16 mouse cellular contexts compared by ENCODE assay signal in the genomic region with DNA sequence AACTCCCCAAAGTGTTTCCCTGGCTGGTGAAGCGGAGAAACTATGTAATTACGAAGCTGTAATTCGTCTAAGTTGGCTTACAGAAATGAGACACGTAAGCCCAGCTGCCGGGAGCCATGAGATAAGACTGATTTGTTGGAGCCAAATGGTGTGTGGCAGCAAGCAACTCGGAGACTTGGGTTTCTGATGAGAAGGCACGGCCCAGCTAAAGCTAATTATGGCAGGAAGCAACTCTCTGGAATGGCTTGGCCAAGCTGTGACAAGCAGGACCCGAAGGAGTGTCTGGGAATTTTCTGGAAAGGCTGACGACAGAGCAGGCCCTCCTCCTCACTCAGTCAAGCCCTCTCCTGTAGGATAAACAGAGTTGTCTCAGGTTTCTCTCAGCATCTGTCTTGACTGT. TPM values are rescaled to one million over a fixed set of nuclear protein-coding genes. Genes with fewer than 3 reads are reported as not detected.
DNase-seq lines count a peak whose midpoint lies in the region; ATAC-seq and TF ChIP-seq lines count a peak whose summit lies in the region.
"Had no signal": no experiment of that assay in that cellular context is flagged by ENCODE, and none has a peak within 500 bp of the region (broad histone marks: within the 10 kb centered on the region; RNA-seq: fewer than 3 reads in every experiment).

No protein-coding gene starts in this region.

- no peak overlapping the region for H3K4me3 ChIP-seq in embryonic facial prominence, embryonic 11.5 days (ENCODE audit: low read depth, low read length)
- H3K4me3 ChIP-seq in embryonic facial prominence, embryonic 10.5 days: no peak overlapping the region
- no peak overlapping the region for H3K4me3 ChIP-seq in stomach, embryonic 15.5 days (replicated peaks)
- no peak overlapping the region for H3K4me3 ChIP-seq in stomach, postnatal 0 days (ENCODE audit: low read depth, low read length)
- H3K4me3 ChIP-seq in heart, postnatal 0 days (ENCODE audit: low read depth, low read length): no peak overlapping the region
- H3K4me3 ChIP-seq in midbrain, embryonic 10.5 days: no peak overlapping the region
- H3K4me3 ChIP-seq: intestine, embryonic 15.5 days; left cerebral cortex, adult 2 months; midbrain, embryonic 13.5 days had no signal

- TF ChIP-seq CTCF in stomach, postnatal 0 days (IDR thresholded peaks at IDR 0.05; ENCODE audit: low read depth): no peak
- TF ChIP-seq CTCF in heart, postnatal 0 days (IDR thresholded peaks at IDR 0.05; ENCODE audit: low read depth): no peak

- H3K4me2 ChIP-seq in embryonic facial prominence, embryonic 11.5 days (ENCODE audit: low read depth, low read length): no peak overlapping the region
- no peak overlapping the region for H3K4me2 ChIP-seq in stomach, embryonic 15.5 days
- no peak overlapping the region for H3K4me2 ChIP-seq in stomach, postnatal 0 days (replicated peaks; ENCODE audit: low read depth)
- no peak overlapping the region for H3K4me2 ChIP-seq in heart, postnatal 0 days (ENCODE audit: low read depth, low read length)
- H3K4me2 ChIP-seq: intestine, embryonic 15.5 days; midbrain, embryonic 13.5 days had no signal

- no peaks in the 10 kb centered on the region for H3K36me3 ChIP-seq in embryonic facial prominence, embryonic 11.5 days (replicated peaks; ENCODE audit: control insufficient read depth, insufficient read depth, low read depth, low read length)
- no peaks in the 10 kb centered on the region for H3K36me3 ChIP-seq in embryonic facial prominence, embryonic 10.5 days (replicated peaks)
- no peaks in the 10 kb centered on the region for H3K36me3 ChIP-seq in stomach, embryonic 15.5 days
- H3K36me3 ChIP-seq in stomach, postnatal 0 days (ENCODE audit: control insufficient read depth, insufficient read depth, low read length): no peaks in the 10 kb centered on the region
- H3K36me3 ChIP-seq in heart, postnatal 0 days (replicated peaks; ENCODE audit: control insufficient read depth, insufficient read depth, low read length): no peaks in the 10 kb centered on the region
- no peaks in the 10 kb centered on the region for H3K36me3 ChIP-seq in midbrain, embryonic 10.5 days
- H3K36me3 ChIP-seq: intestine, embryonic 15.5 days; midbrain, embryonic 13.5 days had no signal

- H3K9ac ChIP-seq in embryonic facial prominence, embryonic 11.5 days (replicated peaks; ENCODE audit: low read length): no peak overlapping the region
- H3K9ac ChIP-seq in stomach, embryonic 15.5 days: no peak overlapping the region
- no peak overlapping the region for H3K9ac ChIP-seq in stomach, postnatal 0 days (ENCODE audit: low read length)
- H3K9ac ChIP-seq in heart, postnatal 0 days (replicated peaks; ENCODE audit: low read depth, low read length): no peak overlapping the region
- H3K9ac ChIP-seq: intestine, embryonic 15.5 days; liver, postnatal 0 days; midbrain, embryonic 13.5 days had no signal

- WGBS in embryonic facial prominence, embryonic 11.5 days: 50% methylated on average over 9 of the region's 9 CpGs
- WGBS in embryonic facial prominence, embryonic 10.5 days: 62% methylated on average over 9 of the region's 9 CpGs
- WGBS in stomach, embryonic 15.5 days: 28% methylated on average over 9 of the region's 9 CpGs
- WGBS in stomach, postnatal 0 days: 29% methylated on average over 9 of the region's 9 CpGs
- WGBS in heart, postnatal 0 days: 20% methylated on average over 9 of the region's 9 CpGs
- WGBS in midbrain, embryonic 10.5 days: 82% methylated on average over 9 of the region's 9 CpGs

- TF ChIP-seq EP300 in stomach, postnatal 0 days (optimal IDR thresholded peaks at IDR 0.05): no peak
- no peak for TF ChIP-seq EP300 in heart, postnatal 0 days (IDR thresholded peaks at IDR 0.05; ENCODE audit: low read depth)

- no peaks in the 10 kb centered on the region for H3K27me3 ChIP-seq in embryonic facial prominence, embryonic 11.5 days (ENCODE audit: control insufficient read depth, insufficient read depth, low read length)
- no peaks in the 10 kb centered on the region for H3K27me3 ChIP-seq in embryonic facial prominence, embryonic 10.5 days (replicated peaks; ENCODE audit: low read depth, poor library complexity, severe bottlenecking)
- no peaks in the 10 kb centered on the region for H3K27me3 ChIP-seq in stomach, embryonic 15.5 days (replicated peaks)
- no peaks in the 10 kb centered on the region for H3K27me3 ChIP-seq in stomach, postnatal 0 days (ENCODE audit: control insufficient read depth, insufficient read depth, low read length)
- no peaks in the 10 kb centered on the region for H3K27me3 ChIP-seq in heart, postnatal 0 days (ENCODE audit: control insufficient read depth, insufficient read depth, low read length)
- H3K27me3 ChIP-seq in midbrain, embryonic 10.5 days (ENCODE audit: low read depth, poor library complexity, severe bottlenecking): no peaks in the 10 kb centered on the region
- H3K27me3 ChIP-seq: intestine, embryonic 15.5 days; midbrain, embryonic 13.5 days had no signal

- no peak for ATAC-seq in embryonic facial prominence, embryonic 11.5 days (replicated peaks; ENCODE audit: insufficient number of reproducible peaks, low FRiP score, low TSS enrichment, low read depth)
- peak; percentile 18; the same call in 1 of the 2 replicates for ATAC-seq in stomach, embryonic 15.5 days (ENCODE audit: insufficient read depth, low FRiP score, low read depth)
- no peak for ATAC-seq in stomach, postnatal 0 days (ENCODE audit: low FRiP score, low TSS enrichment)
- no peak; the same call in 1 of the 2 replicates for ATAC-seq in heart, postnatal 0 days (ENCODE audit: insufficient read depth, low read depth)
- ATAC-seq: intestine, embryonic 15.5 days; liver, postnatal 0 days; midbrain, embryonic 13.5 days had no signal

- peak; percentile 39 for DNase-seq in embryonic facial prominence, embryonic 11.5 days (ENCODE audit: low spot score)
- DNase-seq in embryonic facial prominence, embryonic 10.5 days (ENCODE audit: low spot score): no peak
- no peak for DNase-seq in stomach, postnatal 0 days (ENCODE audit: low spot score)
- DNase-seq in heart, postnatal 0 days (ENCODE audit: low spot score): peak; percentile 25
- DNase-seq in natural killer cell, adult 2 months (ENCODE audit: low spot score in 2 of 2): no peak
- no peak for DNase-seq in right cerebral cortex, adult 2 months (ENCODE audit: low spot score in 2 of 2)
- DNase-seq in midbrain, embryonic 10.5 days (ENCODE audit: low spot score): no peak
- DNase-seq: adrenal gland, postnatal 14 days; cerebellum, adult 11 months; liver, postnatal 0 days; thymus, postnatal 36 days had no signal

- no peak overlapping the region for H3K27ac ChIP-seq in embryonic facial prominence, embryonic 11.5 days (replicated peaks; ENCODE audit: low read depth, low read length)
- no peak overlapping the region for H3K27ac ChIP-seq in embryonic facial prominence, embryonic 10.5 days (replicated peaks)
- H3K27ac ChIP-seq in stomach, embryonic 15.5 days: no peak overlapping the region
- no peak overlapping the region; the same call in 1 of the 2 replicates for H3K27ac ChIP-seq in stomach, postnatal 0 days (replicated peaks)
- H3K27ac ChIP-seq in heart, postnatal 0 days (ENCODE audit: low read depth): 0 out of 2 replicates have a peak overlapping the region, but pooled peaks have one; percentile 27
- no peak overlapping the region for H3K27ac ChIP-seq in midbrain, embryonic 10.5 days (replicated peaks)
- H3K27ac ChIP-seq: intestine, embryonic 15.5 days; left cerebral cortex, adult 2 months; midbrain, embryonic 13.5 days had no signal

- no peaks in the 10 kb centered on the region for H3K4me1 ChIP-seq in embryonic facial prominence, embryonic 11.5 days (ENCODE audit: control insufficient read depth, insufficient read depth, low read length)
- peaks cover 11% of the 10 kb centered on the region for H3K4me1 ChIP-seq in embryonic facial prominence, embryonic 10.5 days
- no peaks in the 10 kb centered on the region for H3K4me1 ChIP-seq in stomach, embryonic 15.5 days
- no peaks in the 10 kb centered on the region for H3K4me1 ChIP-seq in stomach, postnatal 0 days (replicated peaks; ENCODE audit: control insufficient read depth, insufficient read depth)
- H3K4me1 ChIP-seq in heart, postnatal 0 days (ENCODE audit: control insufficient read depth, insufficient read depth): no peaks in the 10 kb centered on the region
- H3K4me1 ChIP-seq in midbrain, embryonic 10.5 days: no peaks in the 10 kb centered on the region
- H3K4me1 ChIP-seq: midbrain, embryonic 13.5 days had no signal

- no peaks in the 10 kb centered on the region for H3K9me3 ChIP-seq in embryonic facial prominence, embryonic 11.5 days (replicated peaks; ENCODE audit: control insufficient read depth, low read length)
- H3K9me3 ChIP-seq in embryonic facial prominence, embryonic 10.5 days: no peaks in the 10 kb centered on the region
- H3K9me3 ChIP-seq in stomach, embryonic 15.5 days: no peaks in the 10 kb centered on the region
- no peaks in the 10 kb centered on the region for H3K9me3 ChIP-seq in stomach, postnatal 0 days (ENCODE audit: control insufficient read depth, low read length)
- no peaks in the 10 kb centered on the region for H3K9me3 ChIP-seq in heart, postnatal 0 days (replicated peaks; ENCODE audit: control insufficient read depth, low read length)
- H3K9me3 ChIP-seq in midbrain, embryonic 10.5 days (replicated peaks): no peaks in the 10 kb centered on the region
- H3K9me3 ChIP-seq: intestine, embryonic 15.5 days; midbrain, embryonic 13.5 days had no signal

RNA-seq across cellular contexts. Expression of a gene that starts 33.3 kb away (rescaled TPM):
- polyA plus RNA-seq in embryonic facial prominence, embryonic 11.5 days (2014; fragmentation: Nextera tagmentation; extraction: Ambion mirVana): 1.3 TPM in 2 replicates
- 1.5 and 1.8 TPM in 2 replicates for polyA plus RNA-seq in embryonic facial prominence, embryonic 10.5 days (2016; fragmentation: Nextera tagmentation; extraction: Ambion mirVana)
- polyA plus RNA-seq in stomach, embryonic 15.5 days (2015; fragmentation: Nextera tagmentation; extraction: Ambion mirVana): 1.6 and 1.9 TPM in 2 replicates
- polyA plus RNA-seq in stomach, postnatal 0 days (2015; fragmentation: Nextera tagmentation; extraction: Ambion mirVana): 1.8 and 2.3 TPM in 2 replicates
- 22.6 TPM in 1 of 2 replicates, not detected in the other for total RNA-seq in heart, postnatal 0 days (2014; rRNA removed; ENCODE audit: low replicate concordance)
- polyA plus RNA-seq in heart, postnatal 0 days (2015; fragmentation: Nextera tagmentation; extraction: Ambion mirVana): 1.5 and 2.1 TPM in 2 replicates
- polyA plus RNA-seq in midbrain, embryonic 10.5 days (2016; fragmentation: Nextera tagmentation; extraction: Ambion mirVana): 0.53 and 0.86 TPM in 2 replicates
- total RNA-seq: adrenal gland, postnatal 14 days; gastrocnemius, postnatal 36 days; left cerebral cortex, adult 2 months had no signal
- polyA plus RNA-seq: liver, postnatal 0 days had no signal

Comparison
In these comparisons a context has a peak if more than half of its experiments do, and no peak if none do; other contexts are left out.
1. DNase-seq: peak in embryonic facial prominence, embryonic 11.5 days (single experiment) and heart, postnatal 0 days (single experiment); none in embryonic facial prominence, embryonic 10.5 days (single experiment), stomach, postnatal 0 days (single experiment), natural killer cell, adult 2 months (0 of 2), right cerebral cortex, adult 2 months (0 of 2) and midbrain, embryonic 10.5 days (single experiment).